Comparison of ENCODE assay signal across 8 mouse cellular contexts in genomic region chr17:35822564-35822963, GRCm38 (mm10). TPM values are rescaled to one million over a fixed set of nuclear protein-coding genes. Genes with fewer than 3 reads are reported as not detected.
DNase-seq lines count a peak whose midpoint lies in the region; ATAC-seq and TF ChIP-seq lines count a peak whose summit lies in the region.

No protein-coding gene starts in this region.

- peaks cover 4% of the 10 kb centered on the region; the same call in 1 of the 2 replicates for H3K4me1 ChIP-seq in neural tube, embryonic 11.5 days (ENCODE audit: control insufficient read depth, insufficient read depth, low read length)
- peaks cover 36% of the 10 kb centered on the region for H3K4me1 ChIP-seq in limb, embryonic 10.5 days
- peaks cover 18% of the 10 kb centered on the region for H3K4me1 ChIP-seq in olfactory bulb, adult 2 months (ENCODE audit: control insufficient read depth, insufficient read depth, low read length)

- peaks cover 3% of the 10 kb centered on the region; the same call in 1 of the 2 replicates for H3K36me3 ChIP-seq in neural tube, embryonic 11.5 days (ENCODE audit: control insufficient read depth, insufficient read depth, low read length)
- peaks cover 30% of the 10 kb centered on the region for H3K36me3 ChIP-seq in limb, embryonic 10.5 days

- no peaks in the 10 kb centered on the region for H3K9me3 ChIP-seq in neural tube, embryonic 11.5 days (ENCODE audit: control insufficient read depth, low read length)
- no peaks in the 10 kb centered on the region for H3K9me3 ChIP-seq in limb, embryonic 10.5 days (replicated peaks)

- 5% methylated on average over 11 of the region's 11 CpGs for WGBS in neural tube, embryonic 11.5 days
- WGBS in limb, embryonic 10.5 days = 4% methylated on average over 11 of the region's 11 CpGs
- 6% methylated on average over 11 of the region's 11 CpGs for WGBS in olfactory bulb, adult 2 months

- peak; percentile 63 for DNase-seq in cerebellum, adult 9-11 months
- no peak for DNase-seq in cerebellum, postnatal 36 days
- no peak for DNase-seq in neural tube, embryonic 11.5 days (ENCODE audit: low spot score)
- no peak for DNase-seq in neural tube, embryonic 10.5 days (ENCODE audit: extremely low spot score, low spot score)
- no peak for DNase-seq in limb, embryonic 10.5 days (ENCODE audit: low spot score)
- DNase-seq in embryo, embryonic 10.5 days (ENCODE audit: low spot score) = no peak
- no peak for DNase-seq in layer of hippocampus, adult 11-12 months (ENCODE audit: low spot score)

- peak overlapping the region; percentile 71 for H3K9ac ChIP-seq in neural tube, embryonic 11.5 days (ENCODE audit: low read length)

- H3K27ac ChIP-seq in neural tube, embryonic 11.5 days (ENCODE audit: low read depth, low read length) = 0 out of 2 replicates have a peak overlapping the region, but pooled peaks have one; percentile 4
- H3K27ac ChIP-seq in limb, embryonic 10.5 days = peak overlapping the region; percentile 91
- H3K27ac ChIP-seq in olfactory bulb, adult 2 months (ENCODE audit: insufficient read depth, low read depth, low read length) = peak overlapping the region; percentile 31; the same call in 1 of the 2 replicates

- H3K4me3 ChIP-seq in neural tube, embryonic 11.5 days (ENCODE audit: low read depth, low read length) = peak overlapping the region; percentile 63
- H3K4me3 ChIP-seq in limb, embryonic 10.5 days = peak overlapping the region; percentile 78
- peak overlapping the region; percentile 70 for H3K4me3 ChIP-seq in olfactory bulb, adult 2 months (ENCODE audit: insufficient read depth, low read depth, low read length)

- peaks cover 6% of the 10 kb centered on the region; the same call in 1 of the 2 replicates for H3K27me3 ChIP-seq in neural tube, embryonic 11.5 days (ENCODE audit: control insufficient read depth, insufficient read depth, low read length)
- H3K27me3 ChIP-seq in limb, embryonic 10.5 days (ENCODE audit: low read depth, poor library complexity, severe bottlenecking) = peaks cover 21% of the 10 kb centered on the region

- TF ChIP-seq CTCF in olfactory bulb, adult 2 months (IDR thresholded peaks at IDR 0.05; ENCODE audit: insufficient read depth, low read depth, low read length) = no peak

- ATAC-seq in neural tube, embryonic 11.5 days (ENCODE audit: insufficient read depth, low FRiP score, low TSS enrichment) = no peak; the same call in 1 of the 2 replicates

- H3K4me2 ChIP-seq in neural tube, embryonic 11.5 days (ENCODE audit: low read depth) = peak overlapping the region; percentile 73

- TF ChIP-seq POLR2A in olfactory bulb, adult 2 months (IDR thresholded peaks at IDR 0.05; ENCODE audit: insufficient read depth, low read depth, low read length) = no peak

RNA-seq across cellular contexts. Expression of gene Flot1, which starts 0.5 kb away (rescaled TPM):
- polyA plus RNA-seq in neural tube, embryonic 11.5 days (2014; fragmentation: Nextera tagmentation; extraction: Ambion mirVana) = 48.5 and 52.3 TPM in 2 replicates
- 43.0 and 49.7 TPM in 2 replicates for polyA plus RNA-seq in limb, embryonic 10.5 days (2016; fragmentation: Nextera tagmentation; extraction: Ambion mirVana)
- not detected in 2 replicates for polyA plus RNA-seq in olfactory bulb, adult 2 months (2012; ENCODE audit: insufficient read depth, insufficient read length, low replicate concordance, missing spikeins)

RNA-seq across cellular contexts. Expression of gene Ier3, which starts 1.1 kb away (rescaled TPM):
- 2.0 and 2.8 TPM in 2 replicates for polyA plus RNA-seq in neural tube, embryonic 11.5 days (2014; fragmentation: Nextera tagmentation; extraction: Ambion mirVana)
- 4.5 and 5.5 TPM in 2 replicates for polyA plus RNA-seq in limb, embryonic 10.5 days (2016; fragmentation: Nextera tagmentation; extraction: Ambion mirVana)
- not detected in 2 replicates for polyA plus RNA-seq in olfactory bulb, adult 2 months (2012; ENCODE audit: insufficient read depth, insufficient read length, low replicate concordance, missing spikeins)

RNA-seq across cellular contexts. Expression of gene Tubb5, which starts 15.5 kb away (rescaled TPM):
- 1,543 and 1,545 TPM in 2 replicates for polyA plus RNA-seq in neural tube, embryonic 11.5 days (2014; fragmentation: Nextera tagmentation; extraction: Ambion mirVana)
- polyA plus RNA-seq in limb, embryonic 10.5 days (2016; fragmentation: Nextera tagmentation; extraction: Ambion mirVana) = 1,509 and 1,575 TPM in 2 replicates
- polyA plus RNA-seq in olfactory bulb, adult 2 months (2012; ENCODE audit: insufficient read depth, insufficient read length, low replicate concordance, missing spikeins) = 228 and 580 TPM in 2 replicates

RNA-seq across cellular contexts. Expression of gene Mdc1, which starts 18.8 kb away (rescaled TPM):
- polyA plus RNA-seq in neural tube, embryonic 11.5 days (2014; fragmentation: Nextera tagmentation; extraction: Ambion mirVana) = 15.0 and 18.3 TPM in 2 replicates
- 23.2 and 27.3 TPM in 2 replicates for polyA plus RNA-seq in limb, embryonic 10.5 days (2016; fragmentation: Nextera tagmentation; extraction: Ambion mirVana)
- 41.3 TPM in 1 of 2 replicates, not detected in the other for polyA plus RNA-seq in olfactory bulb, adult 2 months (2012; ENCODE audit: insufficient read depth, insufficient read length, low replicate concordance, missing spikeins)

RNA-seq across cellular contexts. Expression of gene Nrm, which starts 38.6 kb away (rescaled TPM):
- polyA plus RNA-seq in neural tube, embryonic 11.5 days (2014; fragmentation: Nextera tagmentation; extraction: Ambion mirVana) = 47.3 and 50.3 TPM in 2 replicates
- 61.7 and 67.1 TPM in 2 replicates for polyA plus RNA-seq in limb, embryonic 10.5 days (2016; fragmentation: Nextera tagmentation; extraction: Ambion mirVana)
- not detected in 2 replicates for polyA plus RNA-seq in olfactory bulb, adult 2 months (2012; ENCODE audit: insufficient read depth, insufficient read length, low replicate concordance, missing spikeins)

Comparison
In these comparisons a context has a peak if more than half of its experiments do, and no peak if none do; other contexts are left out.
1. H3K27ac ChIP-seq: peak in every context shown above with its lines; median percentile 91 in limb, embryonic 10.5 days; 31 in olfactory bulb, adult 2 months; 4 in neural tube, embryonic 11.5 days.